Mouse (Mus musculus) midbrain, embryonic 12.5 days (tissue): ENCODE data around the gene Rsl24d1. TPM values are rescaled to one million over a fixed set of nuclear protein-coding genes. Genes with fewer than 3 reads are reported as not detected.
"Not testable (repeated sequence)": the region's sequence is repeated elsewhere in the genome, so short reads cannot be mapped to it uniquely, and the experiment has no call there.

Experiments
- ATAC-seq: fragments of 200-750 bp; cut with Nextera tagmentation; 2 replicates; pipeline ENCODE4 v1.8.0; 2017; ENCODE audit warnings: low read depth, moderate TSS enrichment, moderate library complexity; ENCODE audit not compliant: low FRiP score
- H3K27ac ChIP-seq: fragments of 300-500 bp; sonication (generic); replicated peaks from 2 replicates; pipeline ENCODE4 v1.5.1; 2016; ENCODE audit warnings: mild to moderate bottlenecking
- H3K27me3 ChIP-seq: fragments of 300-500 bp; sonication (generic); 2 replicates; pipeline ENCODE4 v1.6.1; 2016; ENCODE audit warnings: mild to moderate bottlenecking
- H3K36me3 ChIP-seq: fragments of 300-500 bp; sonication (generic); 2 replicates; pipeline ENCODE4 v1.6.1; 2016
- H3K4me1 ChIP-seq: fragments of 300-500 bp; sonication (generic); 2 replicates; pipeline ENCODE4 v1.6.1; 2016
- H3K4me2 ChIP-seq: fragments of 300-500 bp; sonication (generic); replicated peaks from 2 replicates; pipeline ENCODE4 v1.6.1; 2016; ENCODE audit warnings: mild to moderate bottlenecking, moderate library complexity
- H3K4me3 ChIP-seq: fragments of 300-500 bp; sonication (generic); 2 replicates; pipeline ENCODE4 v1.5.1; 2016; ENCODE audit warnings: mild to moderate bottlenecking
- H3K9ac ChIP-seq: fragments of 300-500 bp; sonication (generic); replicated peaks from 2 replicates; pipeline ENCODE4 v1.6.1; 2016; ENCODE audit warnings: mild to moderate bottlenecking, moderate library complexity
- H3K9me3 ChIP-seq: fragments of 300-500 bp; sonication (generic); 2 replicates; pipeline ENCODE4 v1.6.1; 2016; ENCODE audit warnings: mild to moderate bottlenecking
- WGBS: fragments of 180-500 bp; shearing (Covaris S2); methylation state at CpG from one replicate; pipeline ENCODE4 v1.1.7; 2016; 5-methylcytosine and 5-hydroxymethylcytosine counted together
- polyA plus RNA-seq: library from polyadenylated mRNA; unstranded; fragments of >200 nt; fragmentation: Nextera tagmentation; extraction: Ambion mirVana; gene quantifications from 2 replicates; pipeline ENCODE4 v1.2.1, GENCODE M21; 2016

Rsl24d1 gene
- polyA plus RNA-seq, 1 experiment from 2014 or later, result 127 TPM

DNA sequence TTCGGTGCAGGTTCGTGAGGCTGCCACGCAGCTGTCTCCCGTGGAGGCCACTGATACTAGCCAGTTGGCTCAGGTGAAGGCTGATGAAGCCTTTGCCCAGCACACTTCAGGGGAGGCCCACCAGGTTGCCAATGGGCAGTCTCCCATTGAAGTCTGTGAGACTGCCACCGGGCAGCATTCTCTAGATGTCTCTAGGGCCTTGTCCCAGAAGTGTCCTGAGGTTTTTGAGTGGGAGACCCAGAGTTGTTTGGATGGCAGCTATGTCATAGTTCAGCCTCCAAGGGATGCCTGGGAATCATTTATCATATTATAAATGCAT, 9.4 kb upstream of the Rsl24d1 start:
- peak; percentile 16; the same call in 1 of the 2 replicates for ATAC-seq
- 48% methylated on average over 5 of the region's 5 CpGs for WGBS
- H3K36me3 ChIP-seq, result no peaks in the 10 kb centered on the region
- H3K27ac ChIP-seq, result no peak overlapping the region
- no peaks in the 10 kb centered on the region for H3K9me3 ChIP-seq
- peak overlapping the region; percentile 55 for H3K9ac ChIP-seq
- H3K4me3 ChIP-seq, result peak overlapping the region; percentile 43
- peaks cover 53% of the 10 kb centered on the region for H3K27me3 ChIP-seq
- peak overlapping the region; percentile 68 for H3K4me2 ChIP-seq
- peaks cover 9% of the 10 kb centered on the region; the same call in 1 of the 2 replicates for H3K4me1 ChIP-seq

DNA sequence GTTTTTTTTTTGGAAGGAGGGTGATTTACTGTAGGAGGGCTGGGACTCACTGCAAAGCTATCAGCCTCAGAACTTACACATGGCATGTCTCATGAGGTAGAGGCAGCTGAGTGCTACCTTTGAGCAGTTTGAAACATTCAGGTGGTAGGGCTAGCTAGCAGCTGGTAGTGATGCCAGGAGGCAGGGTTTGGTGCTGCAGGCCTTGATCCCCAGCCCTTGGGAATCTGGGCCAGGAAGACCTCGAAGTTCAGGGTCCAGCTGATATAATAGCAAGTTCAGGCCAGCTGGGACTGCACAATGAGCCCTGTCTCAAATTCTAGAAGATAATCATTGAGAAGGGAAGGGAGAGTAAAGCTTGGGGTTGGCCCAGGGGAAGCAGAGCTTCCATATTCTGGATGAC, 8.1 kb upstream of the Rsl24d1 start:
- Histone ChIP-seq H3K36me3 (no peaks in the 10 kb centered on the region), H3K9me3 (no peaks in the 10 kb centered on the region), H3K4me3 (no peak overlapping the region), H3K27ac (no peak overlapping the region), H3K4me1 (peaks cover 9% of the 10 kb centered on the region; the same call in 1 of the 2 replicates), H3K4me2 (no peak overlapping the region), H3K9ac (no peak overlapping the region), H3K27me3 (peaks cover 53% of the 10 kb centered on the region)
- ATAC-seq, result no peak
- 77% methylated on average over 1 of the region's 1 CpGs for WGBS

DNA sequence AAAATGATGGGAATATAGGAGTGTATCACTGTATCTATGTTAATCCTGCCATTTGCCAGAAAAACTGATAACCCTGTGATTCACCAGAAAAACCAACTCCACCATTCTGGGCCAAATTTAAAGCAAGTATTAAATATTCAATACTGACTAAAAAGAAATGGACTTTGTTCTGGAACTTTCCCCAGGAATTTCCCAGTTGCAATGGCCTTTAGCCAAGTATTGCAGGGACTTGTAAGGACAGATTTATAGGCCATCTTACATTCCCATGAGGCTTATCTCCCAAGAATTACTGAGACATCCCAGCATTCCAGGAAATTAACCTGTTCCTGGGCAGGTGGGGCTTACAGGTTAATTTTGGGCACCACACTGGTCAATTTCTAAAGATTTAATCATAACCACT, 7.5 kb upstream of the Rsl24d1 start:
- H3K36me3 ChIP-seq, result no peaks in the 10 kb centered on the region
- no peaks in the 10 kb centered on the region for H3K9me3 ChIP-seq
- no peak overlapping the region for H3K4me3 ChIP-seq
- H3K9ac ChIP-seq, result no peak overlapping the region
- peaks cover 53% of the 10 kb centered on the region for H3K27me3 ChIP-seq
- H3K4me2 ChIP-seq, result no peak overlapping the region
- H3K27ac ChIP-seq, result no peak overlapping the region
- H3K4me1 ChIP-seq, result peaks cover 9% of the 10 kb centered on the region; the same call in 1 of the 2 replicates
- ATAC-seq, result no peak

DNA sequence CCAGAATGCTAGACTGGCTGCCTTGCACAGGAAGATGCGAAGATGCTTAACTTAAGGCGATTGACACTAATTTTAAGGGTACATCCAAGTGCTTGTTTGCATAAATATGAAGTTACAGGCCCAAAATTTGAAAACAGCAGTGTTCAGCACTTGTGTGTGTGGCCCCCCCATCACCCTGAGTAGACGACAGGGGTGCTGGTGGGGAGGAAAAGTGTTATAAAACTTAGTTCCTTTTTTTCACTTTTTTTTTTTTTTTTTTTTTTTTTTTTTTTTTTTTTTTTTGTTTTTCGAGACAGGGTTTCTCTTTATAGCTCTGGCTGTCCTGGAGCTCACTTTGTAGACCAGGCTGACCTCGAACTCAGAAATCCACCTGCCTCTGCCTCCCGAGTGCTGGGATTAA, 3.5 kb downstream of the Rsl24d1 start:
- Histone ChIP-seq H3K4me1 (peaks cover 10% of the 10 kb centered on the region), H3K36me3 (peaks cover 55% of the 10 kb centered on the region)
- not testable (repeated sequence) for ATAC-seq, H3K27me3 ChIP-seq, H3K27ac ChIP-seq, H3K9ac ChIP-seq, H3K4me3 ChIP-seq, H3K4me2 ChIP-seq, H3K9me3 ChIP-seq
- WGBS, result 89% methylated on average over 6 of the region's 6 CpGs

DNA sequence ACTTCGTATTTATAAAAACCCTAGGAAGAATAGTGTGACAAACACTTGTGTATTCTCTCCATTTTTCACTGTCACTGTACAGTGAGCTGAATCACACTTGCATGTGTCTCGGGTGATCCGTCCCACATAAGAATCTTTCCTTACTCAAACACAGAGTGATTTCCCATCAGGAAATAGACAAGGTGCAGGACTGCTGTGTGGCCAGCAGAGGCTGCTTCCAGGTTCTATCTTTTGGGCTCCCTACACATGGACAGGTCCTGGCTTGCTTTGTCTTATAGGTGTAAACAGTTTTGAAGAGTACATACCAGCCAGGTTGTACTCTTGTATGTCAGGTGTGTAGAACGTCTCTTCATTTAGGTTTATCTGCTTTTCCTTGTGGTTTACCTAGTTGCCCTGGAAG, 4.8 kb downstream of the Rsl24d1 start:
- Histone ChIP-seq H3K4me2 (no peak overlapping the region), H3K4me1 (peaks cover 10% of the 10 kb centered on the region), H3K4me3 (no peak overlapping the region), H3K9ac (no peak overlapping the region), H3K27ac (no peak overlapping the region), H3K9me3 (no peaks in the 10 kb centered on the region), H3K27me3 (no peaks in the 10 kb centered on the region), H3K36me3 (peaks cover 60% of the 10 kb centered on the region)
- 91% methylated on average over 4 of the region's 4 CpGs for WGBS
- no peak for ATAC-seq

DNA sequence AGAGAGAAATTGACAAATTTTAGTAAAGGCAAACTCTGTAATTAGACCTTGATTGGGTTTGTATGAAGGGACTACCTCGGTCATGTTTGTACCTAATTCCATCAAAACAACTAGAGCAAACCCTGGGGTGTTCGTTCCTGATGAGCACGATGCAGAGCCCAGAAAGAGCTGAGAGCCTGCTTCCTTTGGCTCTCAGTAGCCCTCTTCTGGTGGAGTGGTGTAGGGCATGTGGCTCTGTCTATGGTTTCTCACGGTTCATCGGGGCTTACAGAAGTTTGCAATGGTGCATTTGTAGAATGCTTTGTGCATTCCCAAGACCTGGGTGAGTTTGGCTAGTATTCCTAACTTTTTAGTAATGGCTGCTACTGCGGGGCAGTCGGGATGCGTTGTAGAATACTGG, 8.5 kb downstream of the Rsl24d1 start:
- H3K4me2 ChIP-seq, result no peak overlapping the region
- no peaks in the 10 kb centered on the region for H3K4me1 ChIP-seq
- H3K9me3 ChIP-seq, result no peaks in the 10 kb centered on the region
- H3K9ac ChIP-seq, result no peak overlapping the region
- H3K27me3 ChIP-seq, result no peaks in the 10 kb centered on the region
- no peak for ATAC-seq
- 76% methylated on average over 8 of the region's 8 CpGs for WGBS
- H3K36me3 ChIP-seq, result peaks cover 75% of the 10 kb centered on the region
- no peak overlapping the region for H3K27ac ChIP-seq
- no peak overlapping the region for H3K4me3 ChIP-seq

DNA sequence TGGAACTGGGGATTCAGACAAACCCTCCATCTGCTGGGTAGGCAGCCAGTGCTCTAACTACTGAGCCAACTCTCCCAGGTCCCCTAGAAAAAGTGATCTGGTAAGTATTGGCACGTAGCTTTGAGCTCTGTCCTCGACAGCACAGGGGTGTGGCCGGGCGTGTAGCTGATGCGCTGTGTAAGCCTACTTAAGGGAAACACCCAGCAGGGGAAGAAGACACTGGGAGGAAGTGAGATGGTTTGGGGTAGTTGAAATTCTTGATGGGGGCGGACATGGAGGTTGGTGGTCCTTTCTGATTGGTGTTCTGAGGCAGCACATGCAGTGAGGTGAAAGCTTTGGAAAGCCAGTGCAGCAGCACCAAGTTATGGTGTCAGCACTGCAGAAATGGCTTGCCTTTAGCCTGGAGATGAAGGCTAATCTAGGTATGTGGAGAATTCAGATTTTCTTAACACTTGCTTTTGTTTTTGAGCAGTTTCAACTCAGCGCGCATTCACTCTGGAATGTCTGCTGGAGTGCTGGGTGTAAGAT, 11.9 kb downstream of the Rsl24d1 start:
- WGBS, result 89% methylated on average over 8 of the region's 8 CpGs
- Histone ChIP-seq H3K9ac (no peak overlapping the region), H3K27ac (no peak overlapping the region), H3K9me3 (no peaks in the 10 kb centered on the region), H3K4me1 (no peaks in the 10 kb centered on the region; the same call in 1 of the 2 replicates), H3K27me3 (no peaks in the 10 kb centered on the region), H3K4me2 (no peak overlapping the region), H3K4me3 (no peak overlapping the region), H3K36me3 (peaks cover 86% of the 10 kb centered on the region)
- ATAC-seq, result no peak

DNA sequence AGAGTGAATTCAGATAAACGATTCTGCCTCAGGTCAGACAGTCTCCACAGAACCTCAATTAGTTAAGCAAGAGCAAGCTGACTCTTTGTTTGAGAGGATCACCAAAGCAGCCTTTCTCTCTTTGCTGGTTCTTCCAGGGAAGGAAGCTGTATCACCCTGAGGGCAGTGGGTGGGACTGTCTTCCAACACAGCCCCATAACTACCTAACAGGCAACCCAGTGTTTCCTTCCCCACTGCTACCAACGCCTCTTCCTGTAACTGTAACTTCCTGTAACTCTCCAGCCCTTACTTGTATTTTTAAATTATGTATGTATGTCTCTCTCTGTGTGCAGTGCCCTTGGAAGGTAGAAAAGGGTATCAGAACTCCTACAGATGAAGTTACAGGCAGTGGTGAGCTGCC, 14.2 kb downstream of the Rsl24d1 start:
- WGBS, result 89% methylated on average over 2 of the region's 2 CpGs
- no peak for ATAC-seq
- H3K27ac ChIP-seq, result no peak overlapping the region
- H3K4me1 ChIP-seq, result no peaks in the 10 kb centered on the region; the same call in 1 of the 2 replicates
- no peak overlapping the region for H3K4me2 ChIP-seq
- H3K36me3 ChIP-seq, result peaks cover 66% of the 10 kb centered on the region
- no peaks in the 10 kb centered on the region for H3K9me3 ChIP-seq
- no peak overlapping the region for H3K9ac ChIP-seq
- no peaks in the 10 kb centered on the region for H3K27me3 ChIP-seq
- H3K4me3 ChIP-seq, result no peak overlapping the region

DNA sequence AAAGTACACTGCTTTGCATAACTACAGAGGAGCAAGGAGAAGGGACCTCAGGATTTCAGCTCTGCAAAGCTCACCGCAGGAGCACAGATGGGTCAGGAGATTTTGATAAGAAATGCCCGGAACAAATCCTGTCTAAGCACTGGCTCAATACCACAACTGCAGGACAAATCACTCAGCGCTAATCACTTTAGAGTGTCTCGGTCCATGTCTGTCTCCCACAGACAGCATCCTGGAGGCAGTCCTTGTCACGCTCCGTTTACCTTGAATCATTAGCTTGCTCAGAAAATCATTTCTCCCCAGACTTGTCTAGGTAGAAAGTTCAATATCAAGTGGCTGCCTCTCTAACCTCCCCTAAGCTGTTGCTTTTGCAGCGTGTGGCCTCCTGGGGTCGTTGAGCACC, 16.6 kb downstream of the Rsl24d1 start:
- WGBS, result 55% methylated on average over 8 of the region's 8 CpGs
- H3K36me3 ChIP-seq, result peaks cover 52% of the 10 kb centered on the region
- H3K9me3 ChIP-seq, result no peaks in the 10 kb centered on the region
- H3K9ac ChIP-seq, result no peak overlapping the region
- ATAC-seq, result no peak
- no peak overlapping the region for H3K27ac ChIP-seq
- no peaks in the 10 kb centered on the region for H3K27me3 ChIP-seq
- H3K4me3 ChIP-seq, result no peak overlapping the region
- H3K4me2 ChIP-seq, result no peak overlapping the region
- H3K4me1 ChIP-seq, result no peaks in the 10 kb centered on the region; the same call in 1 of the 2 replicates

DNA sequence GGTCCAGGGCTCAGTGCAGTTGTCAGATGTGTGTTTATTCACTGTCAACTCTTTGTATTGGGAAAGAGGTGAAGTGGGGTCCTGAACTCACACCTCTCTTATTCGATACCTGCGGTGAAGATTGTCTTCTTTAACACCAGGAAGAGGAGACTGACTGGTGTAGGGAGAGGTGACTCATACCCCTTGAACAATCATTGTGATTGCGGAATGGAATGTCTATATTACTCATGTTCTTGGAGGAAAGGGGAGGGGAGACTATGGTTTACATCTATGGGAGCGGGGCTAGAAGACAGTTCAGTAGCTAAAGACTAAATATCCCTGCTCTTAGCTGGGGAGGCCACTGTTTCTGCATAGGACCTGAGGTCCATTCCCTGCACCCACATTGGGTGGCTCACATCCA, 17.3 kb downstream of the Rsl24d1 start:
- Histone ChIP-seq H3K36me3 (peaks cover 45% of the 10 kb centered on the region), H3K9ac (no peak overlapping the region), H3K27me3 (no peaks in the 10 kb centered on the region), H3K27ac (no peak overlapping the region), H3K4me2 (no peak overlapping the region), H3K9me3 (no peaks in the 10 kb centered on the region), H3K4me3 (no peak overlapping the region), H3K4me1 (no peaks in the 10 kb centered on the region; the same call in 1 of the 2 replicates)
- ATAC-seq, result no peak
- 93% methylated on average over 4 of the region's 4 CpGs for WGBS

DNA sequence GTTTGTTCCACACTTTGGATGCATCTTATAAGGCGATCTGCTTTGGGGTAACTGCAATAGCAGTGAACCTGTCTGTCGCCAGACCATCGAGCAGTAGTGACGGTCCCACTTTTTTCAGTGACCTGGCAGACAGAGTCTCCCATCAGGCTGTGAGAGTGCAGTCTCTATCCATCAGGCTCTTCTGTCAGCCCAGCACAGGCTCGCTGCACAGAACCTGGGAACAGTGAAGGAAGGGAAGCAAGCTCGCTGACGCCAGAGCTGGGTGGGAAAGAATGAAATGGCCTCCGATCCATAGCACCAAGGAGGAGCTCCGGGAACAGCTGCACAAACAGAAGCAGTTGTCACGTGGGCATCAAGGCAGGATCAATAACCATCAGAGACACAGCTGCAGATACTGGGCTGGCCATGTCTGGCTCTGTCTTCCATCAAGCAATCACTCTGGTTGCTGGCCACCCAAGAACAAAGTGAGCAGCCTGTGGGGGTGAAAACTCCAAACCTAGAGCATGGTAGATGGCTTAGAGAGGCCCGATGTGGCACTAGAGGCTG, 24.2 kb downstream of the Rsl24d1 start:
- H3K9me3 ChIP-seq, result no peaks in the 10 kb centered on the region
- no peaks in the 10 kb centered on the region for H3K36me3 ChIP-seq
- no peak overlapping the region for H3K9ac ChIP-seq
- no peak overlapping the region for H3K4me3 ChIP-seq
- ATAC-seq, result no peak
- no peaks in the 10 kb centered on the region for H3K4me1 ChIP-seq
- WGBS, result 74% methylated on average over 11 of the region's 11 CpGs
- H3K27ac ChIP-seq, result no peak overlapping the region
- H3K27me3 ChIP-seq, result no peaks in the 10 kb centered on the region
- H3K4me2 ChIP-seq, result no peak overlapping the region

DNA sequence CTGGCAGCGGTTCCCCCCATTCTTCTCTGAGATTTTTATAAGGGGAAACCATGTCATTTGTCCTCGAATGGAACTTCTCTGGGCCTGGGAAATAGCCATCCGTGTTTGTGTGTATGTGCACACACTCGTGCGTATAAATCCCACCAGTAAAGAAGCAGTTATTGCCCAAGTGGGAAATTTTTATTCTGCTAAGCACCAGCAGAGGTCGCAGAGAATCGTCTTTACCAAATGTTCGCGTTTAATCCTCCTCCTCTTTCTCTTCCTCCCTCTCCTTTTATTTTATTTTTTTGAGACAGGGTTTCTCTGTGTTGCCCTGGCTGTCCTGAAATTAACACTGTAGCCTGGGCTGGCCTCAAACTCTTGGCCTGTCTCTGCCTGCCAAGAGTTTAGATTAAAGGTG, 41.1 kb downstream of the Rsl24d1 start:
- H3K9ac ChIP-seq, result no peak overlapping the region

DNA sequence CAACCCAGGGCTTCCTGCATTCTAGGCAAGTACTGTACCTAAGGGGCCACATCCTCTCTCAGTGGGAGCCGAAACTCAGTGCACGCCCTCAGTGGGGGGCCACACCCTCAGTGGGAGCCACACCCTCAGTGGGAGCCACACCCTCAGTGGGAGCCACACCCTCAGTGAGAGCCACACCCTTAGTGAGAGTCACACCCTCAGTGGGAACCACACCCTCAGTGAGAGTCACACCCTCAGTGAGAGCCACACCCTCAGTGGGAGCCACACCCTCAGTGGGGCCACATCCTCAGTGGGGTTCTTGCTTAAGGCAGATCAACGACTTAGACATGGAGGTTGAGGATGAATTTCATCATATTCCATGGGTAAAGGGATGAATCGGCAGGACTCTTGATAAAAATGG, 44.7 kb downstream of the Rsl24d1 start:
- no peaks in the 10 kb centered on the region for H3K4me1 ChIP-seq
- H3K4me2 ChIP-seq, result no peak overlapping the region
- H3K36me3 ChIP-seq, result no peaks in the 10 kb centered on the region
- no peaks in the 10 kb centered on the region for H3K9me3 ChIP-seq
- H3K27ac ChIP-seq, result no peak overlapping the region
- WGBS, result 89% methylated on average over 4 of the region's 4 CpGs
- no peaks in the 10 kb centered on the region for H3K27me3 ChIP-seq
- ATAC-seq, result no peak
- H3K4me3 ChIP-seq, result no peak overlapping the region
- H3K9ac ChIP-seq, result no peak overlapping the region

More for the DNA sequence above, 41.1 kb downstream of the Rsl24d1 start:
- H3K27ac ChIP-seq, result no peak overlapping the region
- H3K36me3 ChIP-seq, result no peaks in the 10 kb centered on the region
- H3K4me2 ChIP-seq, result no peak overlapping the region
- 55% methylated on average over 9 of the region's 9 CpGs for WGBS
- no peaks in the 10 kb centered on the region for H3K27me3 ChIP-seq
- no peak for ATAC-seq
- no peak overlapping the region for H3K4me3 ChIP-seq
- H3K9me3 ChIP-seq, result no peaks in the 10 kb centered on the region
- H3K4me1 ChIP-seq, result no peaks in the 10 kb centered on the region
